Mouse (Mus musculus) neural tube, embryonic 15.5 days (tissue): Measurements from ENCODE around the gene Thumpd3. TPM values are rescaled to one million over a fixed set of nuclear protein-coding genes. Genes with fewer than 3 reads are reported as not detected.

ENCODE experiments used
- ATAC-seq: fragments of 200-750 bp; cut with Nextera tagmentation; 2 replicates; pipeline ENCODE4 v1.8.0; 2017; ENCODE audit warnings: mild to moderate bottlenecking, moderate TSS enrichment, moderate library complexity; ENCODE audit not compliant: low FRiP score
- H3K27ac ChIP-seq: fragments of 300-500 bp; sonication (generic); replicated peaks from 2 replicates; pipeline ENCODE4 v1.5.1; 2015; ENCODE audit warnings: mild to moderate bottlenecking, inconsistent platforms
- H3K27me3 ChIP-seq: fragments of 300-500 bp; sonication (generic); replicated peaks from 2 replicates; pipeline ENCODE4 v1.6.1; 2015; ENCODE audit warnings: inconsistent platforms
- H3K36me3 ChIP-seq: fragments of 300-500 bp; sonication (generic); 2 replicates; pipeline ENCODE4 v1.6.1; 2015; ENCODE audit warnings: inconsistent platforms
- H3K4me1 ChIP-seq: fragments of 300-500 bp; sonication (generic); 2 replicates; pipeline ENCODE4 v1.6.1; 2015; ENCODE audit warnings: inconsistent platforms
- H3K4me2 ChIP-seq: fragments of 300-500 bp; sonication (generic); 2 replicates; pipeline ENCODE4 v1.6.1; 2015; ENCODE audit warnings: inconsistent platforms, mild to moderate bottlenecking, moderate library complexity
- H3K4me3 ChIP-seq: fragments of 300-500 bp; sonication (generic); replicated peaks from 2 replicates; pipeline ENCODE4 v1.5.1; 2015; ENCODE audit warnings: mild to moderate bottlenecking, inconsistent platforms
- H3K9ac ChIP-seq: fragments of 300-500 bp; sonication (generic); replicated peaks from 2 replicates; pipeline ENCODE4 v1.6.1; 2015; ENCODE audit warnings: mild to moderate bottlenecking, inconsistent platforms
- H3K9me3 ChIP-seq: fragments of 300-500 bp; sonication (generic); replicated peaks from 2 replicates; pipeline ENCODE4 v1.6.1; 2016; ENCODE audit warnings: inconsistent platforms
- WGBS: fragments of 180-500 bp; shearing (Covaris S2); methylation state at CpG from one replicate; pipeline ENCODE4 v1.1.7; 2015; ENCODE audit warnings: mixed read lengths; 5-methylcytosine and 5-hydroxymethylcytosine counted together
- polyA plus RNA-seq: library from polyadenylated mRNA; unstranded; fragments of >200 nt; fragmentation: Nextera tagmentation; extraction: Ambion mirVana; gene quantifications from 2 replicates; pipeline ENCODE4 v1.2.1, GENCODE M21; 2015

Thumpd3 gene
- polyA plus RNA-seq, 1 experiment from 2014 or later: 49.2 TPM

GRCm38 (mm10) chr6:113038735-113039058, 7.3 kb upstream of the Thumpd3 start:
- 26% methylated on average over 5 of the region's 5 CpGs for WGBS
- H3K9ac ChIP-seq: peak overlapping the region; percentile 23; the same call in 1 of the 2 replicates

DNA sequence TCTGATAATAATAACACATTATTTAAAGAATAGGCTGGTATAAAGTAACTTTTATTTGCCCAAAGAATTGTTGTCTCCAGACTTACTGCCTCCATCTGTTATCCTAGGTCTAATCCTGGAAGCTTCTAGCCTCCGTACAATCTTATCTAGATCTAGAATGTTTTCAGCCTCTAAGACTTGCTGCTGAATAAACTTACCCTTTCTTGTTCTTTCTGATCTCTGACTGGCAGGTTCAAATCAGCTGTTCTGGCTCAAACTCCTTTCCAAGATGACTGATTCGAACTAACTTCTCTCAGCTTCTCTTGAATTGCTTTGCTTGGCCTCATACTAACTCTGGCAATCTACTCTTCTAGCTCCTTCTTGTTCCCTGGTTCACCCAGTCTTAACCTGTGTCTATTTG, 5.7 kb upstream of the Thumpd3 start:
- ATAC-seq: no peak
- H3K4me3 ChIP-seq: no peak overlapping the region
- H3K9me3 ChIP-seq: no peaks in the 10 kb centered on the region
- H3K36me3 ChIP-seq: no peaks in the 10 kb centered on the region
- H3K27me3 ChIP-seq: no peaks in the 10 kb centered on the region
- H3K4me2 ChIP-seq: no peak overlapping the region
- 94% methylated on average over 2 of the region's 2 CpGs for WGBS
- no peak overlapping the region for H3K9ac ChIP-seq
- peaks cover 18% of the 10 kb centered on the region for H3K4me1 ChIP-seq
- no peak overlapping the region for H3K27ac ChIP-seq

More at GRCm38 (mm10) chr6:113038735-113039058, 7.3 kb upstream of the Thumpd3 start:
- Histone ChIP-seq H3K4me2 (peak overlapping the region; percentile 53), H3K4me3 (no peak overlapping the region; the same call in 1 of the 2 replicates), H3K36me3 (no peaks in the 10 kb centered on the region), H3K27me3 (no peaks in the 10 kb centered on the region), H3K9me3 (no peaks in the 10 kb centered on the region), H3K4me1 (peaks cover 11% of the 10 kb centered on the region), H3K27ac (peak overlapping the region; percentile 65)
- no peak for ATAC-seq

GRCm38 (mm10) chr6:113041215-113041990, 4.6 kb upstream of the Thumpd3 start:
- WGBS: 85% methylated on average over 11 of the region's 11 CpGs
- no peak for ATAC-seq
- peaks cover 20% of the 10 kb centered on the region for H3K4me1 ChIP-seq
- H3K4me2 ChIP-seq: no peak overlapping the region
- H3K27ac ChIP-seq: no peak overlapping the region
- no peaks in the 10 kb centered on the region for H3K9me3 ChIP-seq
- no peak overlapping the region for H3K9ac ChIP-seq
- no peak overlapping the region for H3K4me3 ChIP-seq
- no peaks in the 10 kb centered on the region for H3K36me3 ChIP-seq
- no peaks in the 10 kb centered on the region for H3K27me3 ChIP-seq

DNA sequence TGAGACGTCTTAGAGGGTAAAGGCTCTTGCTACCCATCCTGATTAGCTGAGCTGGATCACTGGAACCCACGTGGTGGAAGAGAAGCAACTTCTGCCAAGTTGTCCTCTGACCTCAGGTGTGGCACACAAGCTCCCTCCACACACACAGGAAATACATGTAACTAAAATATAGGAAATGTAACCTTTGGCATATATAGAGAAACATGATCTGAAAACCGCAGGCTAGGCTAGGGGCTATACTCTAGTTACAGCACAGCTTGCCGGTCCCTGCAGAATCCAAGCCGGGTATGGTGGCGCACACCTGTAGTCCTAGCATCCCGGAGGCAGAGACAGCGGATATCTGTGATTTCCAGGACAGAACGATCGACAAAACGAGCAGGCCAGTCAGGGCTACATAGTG, 450 bp upstream of the Thumpd3 start:
- H3K4me3 ChIP-seq: peak overlapping the region; percentile 80
- no peaks in the 10 kb centered on the region for H3K9me3 ChIP-seq
- H3K27me3 ChIP-seq: no peaks in the 10 kb centered on the region
- H3K36me3 ChIP-seq: peaks cover 9% of the 10 kb centered on the region
- H3K4me2 ChIP-seq: peak overlapping the region; percentile 94
- H3K4me1 ChIP-seq: peaks cover 23% of the 10 kb centered on the region
- ATAC-seq: peak; percentile 48
- under 1% methylated on average over 11 of the region's 11 CpGs for WGBS
- peak overlapping the region; percentile 91 for H3K27ac ChIP-seq
- H3K9ac ChIP-seq: peak overlapping the region; percentile 81

GRCm38 (mm10) chr6:113047016-113047746, 1.2 kb downstream of the Thumpd3 start:
- Histone ChIP-seq H3K4me3 (peak overlapping the region; percentile 80), H3K27me3 (no peaks in the 10 kb centered on the region), H3K4me1 (peaks cover 23% of the 10 kb centered on the region), H3K27ac (no peak overlapping the region), H3K9ac (peak overlapping the region; percentile 81), H3K4me2 (peak overlapping the region; percentile 94), H3K36me3 (peaks cover 18% of the 10 kb centered on the region), H3K9me3 (no peaks in the 10 kb centered on the region)
- WGBS: 67% methylated on average over 15 of the region's 15 CpGs
- ATAC-seq: no peak

DNA sequence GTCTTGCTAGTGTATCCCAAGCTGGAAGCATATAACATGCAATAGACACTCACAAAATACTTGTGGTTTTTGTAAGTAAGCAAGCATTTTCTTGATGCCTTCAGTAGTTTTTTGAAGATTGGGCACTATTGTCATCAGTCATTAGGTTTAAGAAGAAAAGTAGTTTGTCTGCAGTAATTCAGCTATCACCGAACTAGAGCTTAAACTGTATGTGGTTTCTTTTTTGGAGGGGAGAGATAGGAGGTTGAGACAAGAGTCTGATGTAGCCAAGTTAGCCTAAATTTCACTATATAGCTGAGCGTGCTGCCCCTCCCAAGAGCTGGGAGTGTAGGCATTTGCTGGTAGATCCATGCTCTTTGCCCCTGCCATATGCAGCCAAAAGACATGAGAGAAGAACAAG, 2.3 kb downstream of the Thumpd3 start:
- no peak overlapping the region for H3K9ac ChIP-seq
- no peak overlapping the region for H3K27ac ChIP-seq
- no peaks in the 10 kb centered on the region for H3K9me3 ChIP-seq
- no peak overlapping the region for H3K4me3 ChIP-seq
- H3K4me1 ChIP-seq: peaks cover 23% of the 10 kb centered on the region
- H3K27me3 ChIP-seq: no peaks in the 10 kb centered on the region
- WGBS: 99% methylated on average over 2 of the region's 2 CpGs
- H3K4me2 ChIP-seq: no peak overlapping the region
- ATAC-seq: no peak
- H3K36me3 ChIP-seq: peaks cover 27% of the 10 kb centered on the region

DNA sequence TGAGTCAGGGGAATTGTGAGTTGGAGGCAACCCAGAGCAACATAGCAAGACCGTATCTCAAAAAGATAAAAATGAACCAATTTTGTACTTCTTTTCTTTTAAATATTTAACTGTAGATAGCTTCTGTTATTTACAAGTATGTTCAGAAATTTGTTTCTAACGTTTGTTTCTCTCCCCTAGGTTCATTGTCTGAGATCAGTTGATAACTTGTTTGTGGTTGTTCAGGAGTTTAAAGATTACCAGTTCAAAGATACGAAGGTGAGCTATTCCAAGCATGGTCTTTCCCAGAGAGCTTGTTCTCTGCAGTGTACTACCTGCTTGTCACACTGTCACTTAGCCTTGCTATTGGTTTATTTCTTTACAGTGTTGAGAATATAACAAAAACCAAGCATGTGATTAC, 3.1 kb downstream of the Thumpd3 start:
- Histone ChIP-seq H3K27ac (no peak overlapping the region), H3K27me3 (no peaks in the 10 kb centered on the region), H3K4me3 (no peak overlapping the region), H3K36me3 (peaks cover 34% of the 10 kb centered on the region), H3K9me3 (no peaks in the 10 kb centered on the region), H3K9ac (no peak overlapping the region), H3K4me1 (peaks cover 23% of the 10 kb centered on the region), H3K4me2 (no peak overlapping the region)
- no peak for ATAC-seq
- 91% methylated on average over 3 of the region's 3 CpGs for WGBS

DNA sequence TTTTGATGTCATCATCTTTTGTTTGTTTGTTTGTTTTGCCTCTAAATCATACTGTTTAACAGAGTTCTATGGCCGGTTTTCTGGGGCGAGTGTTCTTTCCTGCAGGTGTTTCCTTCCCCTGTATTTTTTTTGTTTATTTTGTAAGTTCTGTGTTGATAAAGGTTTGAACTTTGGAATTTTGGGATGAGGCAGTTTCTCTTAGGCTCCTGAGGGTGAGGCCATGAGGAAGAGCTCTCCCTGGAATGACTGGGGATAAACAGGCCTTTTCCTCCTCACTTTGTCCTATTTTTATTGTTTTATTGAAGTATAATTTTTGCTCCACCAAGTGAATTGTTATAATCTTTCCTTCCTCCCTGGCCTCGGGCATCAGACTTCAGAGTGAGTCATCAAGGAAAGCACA, 6.9 kb downstream of the Thumpd3 start:
- Histone ChIP-seq H3K27ac (no peak overlapping the region), H3K4me1 (peaks cover 3% of the 10 kb centered on the region), H3K36me3 (peaks cover 64% of the 10 kb centered on the region), H3K4me3 (no peak overlapping the region), H3K27me3 (no peaks in the 10 kb centered on the region), H3K9ac (no peak overlapping the region), H3K9me3 (no peaks in the 10 kb centered on the region), H3K4me2 (no peak overlapping the region)
- WGBS: 86% methylated on average over 3 of the region's 3 CpGs
- ATAC-seq: no peak

DNA sequence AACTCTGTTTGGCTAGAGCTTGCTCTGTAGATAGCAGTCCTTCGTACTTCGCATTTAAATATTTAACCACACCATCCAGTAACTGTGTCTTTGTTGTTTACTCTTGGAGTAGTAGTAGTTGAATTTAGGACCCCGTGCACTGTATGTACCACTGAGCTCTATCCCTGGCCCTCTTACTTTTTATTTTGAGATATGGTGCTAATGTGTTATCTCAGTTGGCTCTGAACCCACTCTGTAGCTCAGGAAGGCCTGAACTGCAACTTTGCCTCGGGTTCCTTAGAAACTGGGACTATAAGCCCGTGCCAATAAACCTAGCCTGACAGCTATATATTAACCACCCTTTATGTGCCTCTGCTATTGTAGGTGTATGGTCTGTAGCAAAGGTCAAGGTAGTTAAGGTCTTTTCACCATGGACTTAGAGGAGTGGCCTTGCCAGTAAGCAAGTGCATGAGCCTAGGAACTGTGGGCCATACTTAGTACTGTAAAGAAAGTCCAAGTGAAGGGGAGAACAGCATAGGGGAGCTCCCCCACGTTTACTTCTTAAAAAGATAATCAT, 8.6 kb downstream of the Thumpd3 start:
- no peak for ATAC-seq
- Histone ChIP-seq H3K4me1 (no peaks in the 10 kb centered on the region), H3K9ac (no peak overlapping the region), H3K4me2 (no peak overlapping the region), H3K27me3 (no peaks in the 10 kb centered on the region), H3K36me3 (peaks cover 69% of the 10 kb centered on the region), H3K27ac (no peak overlapping the region), H3K9me3 (no peaks in the 10 kb centered on the region), H3K4me3 (no peak overlapping the region)
- 80% methylated on average over 6 of the region's 6 CpGs for WGBS

- peaks cover 72% of the 10 kb centered on the region for H3K36me3 ChIP-seq
- 79% methylated on average over 1 of the region's 1 CpGs for WGBS
- ATAC-seq: no peak
Measured at GRCm38 (mm10) chr6:113060892-113061563, 15.0 kb downstream of the Thumpd3 start.

DNA sequence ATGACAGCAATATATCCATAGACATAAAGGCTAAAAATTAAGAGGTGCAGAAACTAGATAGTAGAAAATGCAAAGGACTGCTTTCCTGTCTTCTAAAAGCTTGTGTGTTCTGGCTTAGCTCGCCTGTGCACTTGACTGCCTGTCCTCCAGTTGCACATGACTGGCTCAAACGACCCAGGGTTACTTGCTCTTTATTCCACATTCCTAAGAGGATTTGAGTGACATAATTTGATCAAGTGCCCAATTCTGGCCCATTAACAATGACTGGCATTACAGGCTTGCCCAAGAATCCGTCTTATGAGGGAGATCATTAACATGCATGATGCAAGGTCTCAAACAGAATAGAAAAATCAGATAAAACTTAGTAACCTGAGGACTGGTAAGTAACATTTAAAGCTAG, 16.2 kb downstream of the Thumpd3 start:
- Histone ChIP-seq H3K4me1 (no peaks in the 10 kb centered on the region), H3K27ac (no peak overlapping the region), H3K36me3 (peaks cover 75% of the 10 kb centered on the region), H3K9ac (no peak overlapping the region), H3K27me3 (no peaks in the 10 kb centered on the region), H3K4me2 (no peak overlapping the region), H3K4me3 (no peak overlapping the region), H3K9me3 (no peaks in the 10 kb centered on the region)
- ATAC-seq: no peak
- 84% methylated on average over 3 of the region's 3 CpGs for WGBS

More at GRCm38 (mm10) chr6:113060892-113061563, 15.0 kb downstream of the Thumpd3 start:
- no peak overlapping the region for H3K4me2 ChIP-seq
- H3K4me3 ChIP-seq: no peak overlapping the region
- H3K9me3 ChIP-seq: no peaks in the 10 kb centered on the region
- no peaks in the 10 kb centered on the region for H3K4me1 ChIP-seq
- H3K27ac ChIP-seq: no peak overlapping the region
- no peak overlapping the region for H3K9ac ChIP-seq
- no peaks in the 10 kb centered on the region for H3K27me3 ChIP-seq
